Mouse (Mus musculus) T-cell, adult 2 months (primary cell): ENCODE results near the gene Afp.
A peak's percentile ranks its signal among the peaks of the same experiment; 100 is the strongest.

Experiments
- DNase-seq: peaks from one replicate; pipeline ENCODE4 v3.0.0; 2022; ENCODE audit warnings: low spot score

Afp gene

DNA sequence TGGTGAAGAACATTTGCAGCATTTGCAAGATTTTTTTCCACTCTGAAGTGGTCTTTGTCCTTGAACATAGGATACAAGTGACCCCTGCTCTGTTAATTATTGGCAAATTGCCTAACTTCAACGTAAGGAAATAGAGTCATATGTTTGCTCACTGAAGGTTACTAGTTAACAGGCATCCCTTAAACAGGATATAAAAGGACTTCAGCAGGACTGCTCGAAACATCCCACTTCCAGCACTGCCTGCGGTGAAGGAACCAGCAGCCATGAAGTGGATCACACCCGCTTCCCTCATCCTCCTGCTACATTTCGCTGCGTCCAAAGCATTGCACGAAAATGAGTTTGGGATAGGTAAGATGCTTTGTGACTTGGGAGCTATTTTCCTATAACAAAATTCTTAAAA, at the start of gene Afp:
TSS of gene Afp (plus strand) at position 220 of the 400 bp plus-strand sequence.
- no peak for DNase-seq

DNA sequence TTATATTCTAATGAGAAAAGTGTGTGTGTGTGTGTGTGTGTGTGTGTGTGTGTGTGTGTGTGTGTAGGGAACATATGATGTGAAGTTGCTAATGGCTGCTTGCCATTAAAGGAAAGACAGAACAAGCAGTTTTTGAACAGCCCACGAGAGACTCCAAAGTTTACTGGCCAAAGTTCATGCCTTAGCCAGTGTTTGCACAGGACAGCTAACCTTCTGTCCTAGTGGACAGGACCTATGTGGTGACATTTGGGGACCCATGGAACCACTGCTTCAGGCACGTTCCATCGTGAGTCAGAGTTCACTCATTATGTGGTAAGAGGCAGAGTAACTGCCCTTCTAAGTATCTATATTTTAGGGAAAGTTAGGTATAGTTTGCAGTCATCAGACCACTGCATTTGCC, 43.0 kb upstream of the Afp start:
- DNase-seq = no peak

DNA sequence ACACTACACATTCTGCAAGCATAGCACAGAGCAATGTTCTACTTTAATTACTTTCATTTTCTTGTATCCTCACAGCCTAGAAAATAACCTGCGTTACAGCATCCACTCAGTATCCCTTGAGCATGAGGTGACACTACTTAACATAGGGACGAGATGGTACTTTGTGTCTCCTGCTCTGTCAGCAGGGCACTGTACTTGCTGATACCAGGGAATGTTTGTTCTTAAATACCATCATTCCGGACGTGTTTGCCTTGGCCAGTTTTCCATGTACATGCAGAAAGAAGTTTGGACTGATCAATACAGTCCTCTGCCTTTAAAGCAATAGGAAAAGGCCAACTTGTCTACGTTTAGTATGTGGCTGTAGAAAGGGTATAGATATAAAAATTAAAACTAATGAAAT, 40.6 kb upstream of the Afp start:
- no peak for DNase-seq

DNA sequence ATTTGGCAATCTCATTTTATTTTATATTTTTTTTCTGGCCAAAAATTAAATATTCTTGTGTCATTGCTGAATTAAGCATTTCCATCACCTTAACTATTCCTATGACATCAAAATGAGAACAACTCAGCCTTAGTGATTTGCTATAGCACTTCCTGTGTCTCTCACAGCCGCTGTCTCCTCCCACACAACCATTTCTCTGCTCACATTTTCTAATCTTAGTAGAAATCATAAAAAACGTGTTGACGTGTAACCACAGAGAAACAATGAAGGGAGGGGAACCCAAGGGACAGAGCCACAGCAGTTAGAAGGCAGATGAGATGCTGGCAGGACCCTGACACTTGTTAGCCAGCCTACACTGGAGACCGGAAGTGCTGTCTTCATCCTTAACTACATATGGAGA, 37.8 kb upstream of the Afp start:
- peak; percentile 25 for DNase-seq

DNA sequence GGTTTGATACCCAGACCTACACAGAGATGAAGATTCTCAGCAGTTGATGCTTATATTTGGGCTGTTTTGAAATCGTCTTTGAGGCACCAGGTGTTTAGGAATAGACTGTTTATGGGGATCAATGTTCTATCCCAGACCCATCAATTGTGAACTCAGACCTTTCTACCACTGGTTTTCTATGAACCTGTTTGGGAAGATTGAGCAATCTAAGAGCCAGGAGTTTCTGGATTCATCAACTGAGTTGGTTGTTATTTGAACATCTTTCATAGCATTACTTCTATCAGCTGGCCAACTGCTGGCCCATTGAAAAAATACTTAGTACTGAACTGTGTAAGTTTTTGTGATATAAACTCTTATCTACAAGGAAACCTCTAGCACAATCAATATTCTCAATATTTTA, 33.3 kb upstream of the Afp start:
- DNase-seq = no peak

DNA sequence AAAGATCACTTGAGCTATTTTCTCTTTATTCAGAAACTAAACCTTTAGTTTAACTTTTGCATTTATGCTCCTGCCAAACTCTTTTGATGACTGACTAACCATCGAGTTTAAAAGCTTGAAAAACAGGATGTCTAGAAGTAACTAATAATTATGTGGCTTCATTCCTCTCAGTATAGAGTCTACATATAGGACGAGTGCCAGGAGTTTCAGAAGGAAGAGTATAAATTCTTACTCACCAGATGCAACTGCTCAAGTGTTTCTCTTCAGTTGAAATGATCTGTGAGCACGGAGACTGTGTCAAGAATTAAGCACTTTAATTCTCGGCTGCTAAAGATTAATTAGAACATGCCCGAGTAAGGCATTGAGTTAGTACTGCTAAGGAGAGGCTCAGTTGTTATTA, 31.8 kb upstream of the Afp start:
- no peak for DNase-seq

DNA sequence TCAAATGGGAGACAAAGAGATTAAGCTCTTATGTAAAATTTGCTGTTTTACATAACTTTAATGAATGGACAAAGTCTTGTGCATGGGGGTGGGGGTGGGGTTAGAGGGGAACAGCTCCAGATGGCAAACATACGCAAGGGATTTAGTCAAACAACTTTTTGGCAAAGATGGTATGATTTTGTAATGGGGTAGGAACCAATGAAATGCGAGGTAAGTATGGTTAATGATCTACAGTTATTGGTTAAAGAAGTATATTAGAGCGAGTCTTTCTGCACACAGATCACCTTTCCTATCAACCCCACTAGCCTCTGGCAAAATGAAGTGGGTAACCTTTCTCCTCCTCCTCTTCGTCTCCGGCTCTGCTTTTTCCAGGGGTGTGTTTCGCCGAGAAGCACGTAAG, 29.9 kb upstream of the Afp start, which contains the start of gene Alb:
TSS of gene Alb (plus strand) at position 279 of the 400 bp plus-strand sequence.
- no peak for DNase-seq

DNA sequence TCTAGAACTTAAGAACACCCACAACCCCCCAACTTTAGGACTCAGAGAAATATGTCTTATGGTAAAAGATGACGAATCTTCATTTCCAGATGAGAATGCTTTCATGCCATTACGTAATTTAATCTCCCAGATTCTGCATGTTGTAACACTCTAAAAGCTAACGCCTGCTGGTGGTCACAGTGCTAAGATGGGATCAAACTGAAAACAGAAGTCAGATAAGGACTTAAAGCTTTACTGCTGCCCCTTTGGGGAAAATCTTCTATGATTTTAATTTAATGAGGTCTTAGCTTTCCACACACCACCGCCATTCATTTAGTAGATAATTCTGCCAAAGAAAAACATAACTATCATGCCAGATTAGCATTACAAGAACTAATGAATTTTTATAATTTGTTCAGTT, 23.7 kb upstream of the Afp start:
- DNase-seq = no peak

DNA sequence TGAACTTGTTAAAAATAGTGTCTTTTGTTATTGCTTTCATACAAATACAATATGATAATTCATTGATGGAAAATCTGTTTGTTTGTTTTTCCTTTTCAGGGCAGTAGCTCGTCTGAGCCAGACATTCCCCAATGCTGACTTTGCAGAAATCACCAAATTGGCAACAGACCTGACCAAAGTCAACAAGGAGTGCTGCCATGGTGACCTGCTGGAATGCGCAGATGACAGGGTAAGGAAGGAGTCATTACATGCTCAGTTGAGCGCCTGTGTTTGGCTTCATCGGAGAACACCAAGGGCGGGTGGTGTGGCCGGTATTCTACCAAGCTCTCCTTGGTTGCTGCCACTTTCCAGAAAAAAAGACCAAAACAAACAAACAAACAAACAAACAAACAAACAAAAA, 23.3 kb upstream of the Afp start:
- no peak for DNase-seq

DNA sequence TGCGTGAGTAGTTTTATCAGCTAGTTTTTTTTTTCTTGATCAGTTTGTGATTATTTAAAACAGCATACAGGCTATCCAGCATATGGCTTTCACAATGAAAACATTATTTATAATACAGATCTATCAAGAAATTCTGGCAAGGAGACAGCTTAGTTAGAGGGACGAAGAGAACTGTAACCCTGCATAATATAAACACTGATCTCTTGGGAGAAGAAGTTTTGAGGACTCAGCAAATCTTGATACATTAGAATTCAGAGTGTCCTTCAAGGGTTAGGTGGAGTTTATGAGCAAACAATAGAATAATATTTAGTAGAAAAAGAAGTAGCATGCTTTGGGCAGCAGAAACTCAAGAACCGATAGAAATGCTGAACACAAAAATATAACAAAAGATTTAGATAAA, 19.7 kb upstream of the Afp start:
- no peak for DNase-seq

DNA sequence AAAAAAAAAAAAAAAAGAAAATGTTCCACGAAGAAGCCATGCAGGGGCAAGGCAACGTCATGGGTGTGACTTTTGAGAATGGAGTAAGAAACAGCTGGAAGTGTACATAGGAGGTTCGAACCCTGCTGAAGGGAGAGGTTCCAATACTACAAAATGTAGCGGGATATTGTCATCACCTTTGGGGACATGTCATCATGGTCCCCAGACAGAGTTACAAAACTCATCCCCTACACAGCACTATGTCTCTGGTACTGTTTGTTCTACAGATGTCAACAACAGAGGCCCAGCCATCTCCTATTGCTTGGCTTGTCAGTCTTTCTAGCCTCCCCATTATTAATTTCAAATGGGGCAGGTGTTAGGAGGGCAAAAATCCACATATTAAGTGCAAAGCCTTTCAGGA, 16.6 kb upstream of the Afp start:
- no peak for DNase-seq

DNA sequence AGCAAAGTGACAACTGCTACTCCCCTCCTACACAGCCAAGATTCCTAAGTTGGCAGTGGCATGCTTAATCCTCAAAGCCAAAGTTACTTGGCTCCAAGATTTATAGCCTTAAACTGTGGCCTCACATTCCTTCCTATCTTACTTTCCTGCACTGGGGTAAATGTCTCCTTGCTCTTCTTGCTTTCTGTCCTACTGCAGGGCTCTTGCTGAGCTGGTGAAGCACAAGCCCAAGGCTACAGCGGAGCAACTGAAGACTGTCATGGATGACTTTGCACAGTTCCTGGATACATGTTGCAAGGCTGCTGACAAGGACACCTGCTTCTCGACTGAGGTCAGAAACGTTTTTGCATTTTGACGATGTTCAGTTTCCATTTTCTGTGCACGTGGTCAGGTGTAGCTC, 16.2 kb upstream of the Afp start:
- no peak for DNase-seq

DNA sequence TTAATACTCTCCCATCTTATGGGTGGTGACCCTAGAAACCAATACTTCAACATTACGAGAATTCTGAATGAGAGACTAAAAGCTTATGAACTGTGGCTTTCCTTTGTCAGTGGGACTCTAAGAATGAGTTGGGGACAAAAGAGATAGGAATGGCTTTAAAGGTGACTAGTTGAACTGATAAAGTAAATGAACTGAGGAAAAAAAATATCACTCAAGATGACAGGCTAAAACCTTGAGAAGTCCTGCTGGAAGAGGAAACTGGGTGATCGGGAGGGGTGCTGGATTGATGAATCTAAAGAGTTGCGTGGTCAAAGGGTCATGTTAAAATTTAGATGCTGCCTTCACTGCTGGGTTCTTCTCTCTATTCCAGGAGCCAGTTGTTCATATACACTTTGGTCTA, 13.8 kb upstream of the Afp start:
- DNase-seq = no peak

DNA sequence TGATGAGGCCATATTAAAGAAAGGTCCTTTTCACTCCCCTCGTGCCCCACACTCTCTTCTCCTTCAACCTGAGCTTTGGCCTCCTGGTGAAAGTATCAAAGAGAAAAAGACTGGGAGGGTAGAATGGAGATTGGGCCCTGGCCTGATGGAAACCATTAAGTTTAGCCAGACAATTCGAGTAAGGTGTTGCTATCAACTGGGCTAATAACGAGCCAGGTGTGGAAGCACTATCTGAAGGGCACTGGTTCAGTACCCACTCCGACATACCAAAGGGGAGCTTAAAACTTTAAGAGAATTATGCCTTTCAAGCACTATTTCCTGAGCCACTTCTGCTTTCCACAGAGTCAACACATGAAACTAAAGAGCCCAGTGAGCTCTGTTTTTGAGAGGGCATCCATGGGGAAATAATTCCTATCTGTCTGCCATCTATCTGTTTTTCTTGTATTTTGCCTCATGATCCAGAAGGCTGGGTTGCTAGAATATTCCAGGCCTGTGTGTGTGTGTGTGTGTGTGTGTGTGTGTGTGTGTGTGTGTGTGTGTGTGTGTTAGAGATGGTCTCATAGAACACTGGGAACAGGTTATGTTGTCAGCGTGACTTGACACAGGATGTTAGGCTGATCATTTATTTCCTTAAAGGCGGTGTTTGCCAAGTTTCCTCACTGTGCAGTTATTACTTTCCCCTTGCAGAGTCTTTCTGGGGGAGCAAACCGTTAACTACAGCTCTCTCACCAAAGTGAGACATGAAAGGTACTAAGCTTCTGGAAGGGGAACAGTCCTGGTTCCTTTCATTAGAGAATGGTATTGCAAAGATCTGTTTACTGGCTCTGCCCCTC, 13.0 kb upstream of the Afp start:
- no peak for DNase-seq

DNA sequence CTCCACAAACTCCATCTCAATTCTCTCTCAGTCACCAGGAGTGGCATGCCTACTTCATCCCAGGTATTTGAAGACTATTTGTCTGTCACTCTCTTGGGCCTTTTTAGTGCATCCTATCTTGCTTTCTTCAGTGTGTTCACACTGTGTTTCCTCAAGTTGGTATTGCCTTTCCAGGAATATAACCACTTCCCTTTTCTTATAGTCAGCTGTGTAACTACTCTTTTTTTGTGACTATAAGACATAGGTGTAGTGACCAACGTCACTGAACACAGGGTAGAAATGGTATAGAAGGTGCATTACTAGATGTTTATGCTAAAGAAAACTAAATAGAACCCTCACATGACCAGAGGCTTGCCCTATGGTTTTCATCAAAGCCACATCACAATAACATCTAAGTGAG, 11.7 kb upstream of the Afp start:
- no peak for DNase-seq

DNA sequence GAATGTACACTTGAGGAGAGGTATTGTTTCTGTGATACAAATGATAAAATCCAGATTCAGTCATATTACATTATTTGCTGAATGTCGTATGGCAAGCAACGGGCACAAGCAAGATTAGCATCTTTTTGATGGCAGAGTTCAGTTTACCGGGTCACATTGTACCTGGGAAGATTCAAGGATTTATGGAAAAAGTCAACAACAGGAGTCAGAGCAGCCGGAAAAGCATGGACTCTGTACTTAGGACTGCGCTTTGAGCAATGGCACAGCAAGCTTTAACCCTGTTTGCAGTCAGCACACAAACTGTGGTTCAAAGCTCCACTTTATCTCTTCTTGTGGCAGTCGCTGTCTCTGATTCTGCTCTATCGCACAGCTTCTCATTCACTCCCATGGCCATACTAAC, 4.9 kb upstream of the Afp start:
- DNase-seq = no peak

DNA sequence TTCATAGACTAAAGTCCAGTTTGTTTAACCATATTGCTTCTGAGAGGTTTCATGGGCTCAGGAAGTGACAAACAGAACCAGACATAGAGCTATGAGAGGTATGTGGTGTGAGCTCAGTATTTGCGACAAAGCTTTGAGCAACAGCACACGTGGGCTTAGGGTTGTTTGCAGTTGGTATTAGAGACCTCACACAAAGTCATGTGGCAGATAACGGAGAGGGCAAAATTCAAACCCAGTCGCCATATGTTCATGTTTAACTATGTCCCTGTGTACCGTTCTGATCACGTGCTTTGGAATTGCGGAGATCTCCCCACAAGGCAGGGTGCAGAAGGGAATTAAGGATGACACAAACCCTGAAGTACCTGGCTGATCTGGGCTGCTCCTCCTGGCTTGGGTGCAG, 2.2 kb upstream of the Afp start:
- DNase-seq = no peak

DNA sequence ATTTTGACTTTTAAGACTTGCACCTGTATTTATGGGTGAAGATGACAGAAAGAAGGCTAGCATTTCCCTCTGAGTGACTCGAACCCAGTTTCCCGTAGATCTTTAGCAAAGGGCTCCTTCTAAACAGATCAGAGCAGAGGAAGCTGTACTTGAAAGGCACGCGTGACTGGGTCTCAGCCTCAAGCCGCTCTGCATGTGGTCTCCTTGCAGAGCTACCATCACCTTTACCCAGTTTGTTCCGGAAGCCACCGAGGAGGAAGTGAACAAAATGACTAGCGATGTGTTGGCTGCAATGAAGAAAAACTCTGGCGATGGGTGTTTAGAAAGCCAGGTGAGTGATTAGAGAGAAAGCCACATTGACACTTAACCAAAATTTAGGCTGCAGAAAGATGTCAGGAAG, 1.9 kb downstream of the Afp start:
- DNase-seq = peak; percentile 75

DNA sequence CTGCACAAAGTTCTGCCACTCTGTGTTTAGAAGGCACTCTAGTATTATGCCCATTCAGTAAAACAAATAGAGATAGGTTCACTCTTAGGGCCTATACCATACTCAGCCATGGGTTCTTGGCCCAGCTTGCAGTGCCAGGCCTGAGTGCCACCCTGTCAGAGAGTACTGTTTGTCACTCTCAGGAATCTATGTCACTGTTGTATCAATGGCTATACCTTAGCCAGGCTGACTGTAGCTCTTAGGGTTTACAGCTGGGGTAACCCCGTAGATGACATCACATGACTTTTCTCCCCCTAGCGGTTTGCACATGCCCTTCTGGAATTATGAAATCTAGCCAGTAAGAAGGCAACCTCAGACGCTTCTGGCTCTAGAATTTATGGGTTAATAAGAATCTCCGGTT, 3.8 kb downstream of the Afp start:
- no peak for DNase-seq

DNA sequence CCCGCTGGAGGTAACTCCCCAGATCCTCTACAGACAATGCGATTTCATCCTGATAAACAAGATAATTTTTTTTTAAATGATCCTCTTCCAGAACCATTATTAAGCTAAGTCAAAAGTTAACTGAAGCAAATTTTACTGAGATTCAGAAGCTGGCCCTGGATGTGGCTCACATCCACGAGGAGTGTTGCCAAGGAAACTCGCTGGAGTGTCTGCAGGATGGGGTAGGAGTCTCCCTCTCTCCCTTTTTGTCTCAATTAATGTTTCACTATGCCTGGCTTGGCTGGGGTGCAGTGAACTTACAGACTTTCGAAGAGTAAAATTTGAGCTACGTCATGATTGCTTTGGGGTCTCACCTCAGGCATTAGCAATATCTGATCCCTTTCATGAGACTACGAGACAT, 9.0 kb downstream of the Afp start:
- DNase-seq = no peak

DNA sequence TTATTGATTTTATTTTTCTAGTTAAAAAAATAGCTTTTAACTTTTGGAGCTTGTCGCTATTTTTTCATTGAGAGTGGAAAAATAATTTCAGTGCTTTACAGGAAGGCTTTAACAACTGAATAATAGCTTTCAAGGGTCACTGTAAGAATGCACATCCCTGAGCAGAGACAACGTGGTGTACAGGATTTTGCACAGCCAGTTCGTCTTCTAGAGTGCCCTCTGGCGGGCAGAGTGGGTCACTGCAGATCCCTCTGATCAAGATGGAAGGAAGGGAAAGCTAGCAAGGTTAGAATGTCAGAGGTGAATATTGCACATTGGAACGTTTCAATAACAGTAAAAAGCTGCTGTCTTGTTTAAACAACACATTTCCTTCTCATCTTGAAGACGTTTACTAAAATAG, 10.2 kb downstream of the Afp start:
- DNase-seq = peak; percentile 66

DNA sequence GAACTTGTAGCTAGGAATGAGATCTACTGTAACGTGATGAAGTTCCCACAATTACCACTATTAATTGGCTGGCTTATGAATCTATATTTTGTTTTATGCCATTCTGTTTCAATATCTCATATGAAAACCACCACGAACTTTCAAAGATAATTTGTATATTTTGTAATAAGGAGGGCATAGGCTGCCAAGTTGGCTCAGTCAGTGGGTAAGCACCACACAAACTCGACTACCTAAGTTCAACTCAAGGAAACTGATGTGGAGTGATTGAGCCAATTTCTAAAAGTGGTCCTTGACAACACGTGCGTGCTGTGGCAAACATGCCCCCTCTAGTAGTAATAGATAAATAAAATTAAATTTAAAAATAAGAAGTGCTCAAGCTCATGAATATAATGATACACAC, 11.2 kb downstream of the Afp start:
- no peak for DNase-seq

DNA sequence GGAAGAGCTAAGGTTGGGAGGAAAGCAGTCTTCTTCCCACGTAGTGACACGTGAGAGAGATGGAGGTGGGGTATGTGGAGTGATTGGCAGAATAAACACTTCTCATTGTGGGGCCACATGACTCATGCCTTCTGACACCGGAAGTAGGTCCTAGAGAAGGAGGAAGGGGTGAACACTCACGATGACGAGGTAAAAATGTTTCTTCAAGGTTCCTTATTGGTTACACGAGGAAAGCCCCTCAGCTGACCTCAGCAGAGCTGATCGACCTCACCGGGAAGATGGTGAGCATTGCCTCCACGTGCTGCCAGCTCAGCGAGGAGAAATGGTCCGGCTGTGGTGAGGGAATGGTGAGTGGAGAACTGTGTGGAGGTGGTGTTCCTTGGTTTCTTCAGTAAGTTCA, 14.2 kb downstream of the Afp start:
- no peak for DNase-seq

DNA sequence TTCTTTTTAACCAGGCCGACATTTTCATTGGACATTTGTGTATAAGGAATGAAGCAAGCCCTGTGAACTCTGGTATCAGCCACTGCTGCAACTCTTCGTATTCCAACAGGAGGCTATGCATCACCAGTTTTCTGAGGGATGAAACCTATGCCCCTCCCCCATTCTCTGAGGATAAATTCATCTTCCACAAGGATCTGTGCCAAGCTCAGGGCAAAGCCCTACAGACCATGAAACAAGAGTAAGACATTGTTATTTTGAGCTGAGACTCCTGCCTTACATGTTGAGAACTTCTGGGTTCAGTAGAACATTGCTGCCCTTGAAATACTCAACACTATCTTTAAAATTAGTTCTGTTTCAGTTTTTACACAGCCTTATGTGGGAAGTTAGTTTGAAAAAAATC, 16.0 kb downstream of the Afp start:
- DNase-seq = no peak
